Mouse (Mus musculus): Measurements from ENCODE around the gene Slc38a6.
A peak's percentile ranks its signal among the peaks of the same experiment; 100 is the strongest.

Gene Slc38a6

GRCm38 (mm10) chr12:73286287-73287092 is at the start of gene Slc38a6, which contains the start of gene Trmt5:
TSS of gene Slc38a6 (plus strand) at chr12:73286779.
TSS of gene Trmt5 (minus strand) at chr12:73286710.
- peak; percentile 94 to 95 for DNase-seq

- DNase-seq: peak in 1 of 2 experiments; percentile 8
Observed at GRCm38 (mm10) chr12:73241960-73242359, 44.6 kb upstream of the Slc38a6 start.

GRCm38 (mm10) chr12:73245687-73246086 is 40.9 kb upstream of the Slc38a6 start:
- no peak for DNase-seq

DNA sequence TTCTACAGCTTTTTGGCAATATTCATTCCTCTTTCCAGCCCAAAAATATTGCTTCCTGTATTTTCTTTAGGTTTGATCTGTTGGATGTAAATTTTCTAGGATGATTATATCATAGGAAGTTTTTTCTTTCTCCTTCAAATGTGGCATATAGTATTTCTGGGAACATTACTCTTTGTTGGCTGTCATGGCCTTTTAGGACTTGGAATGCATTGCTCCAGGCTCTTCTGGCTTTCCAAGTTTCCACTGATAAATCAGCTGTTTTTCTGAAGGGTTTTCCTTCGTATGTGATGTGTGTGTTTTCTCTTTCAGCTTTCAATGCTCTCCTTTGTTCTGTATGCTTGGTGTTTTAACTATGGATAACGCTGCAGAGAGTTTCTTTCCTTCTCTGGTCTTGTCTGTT is 31.6 kb upstream of the Slc38a6 start:
- no peak for DNase-seq

GRCm38 (mm10) chr12:73259269-73259668 is 27.3 kb upstream of the Slc38a6 start:
- no peak for DNase-seq

DNA sequence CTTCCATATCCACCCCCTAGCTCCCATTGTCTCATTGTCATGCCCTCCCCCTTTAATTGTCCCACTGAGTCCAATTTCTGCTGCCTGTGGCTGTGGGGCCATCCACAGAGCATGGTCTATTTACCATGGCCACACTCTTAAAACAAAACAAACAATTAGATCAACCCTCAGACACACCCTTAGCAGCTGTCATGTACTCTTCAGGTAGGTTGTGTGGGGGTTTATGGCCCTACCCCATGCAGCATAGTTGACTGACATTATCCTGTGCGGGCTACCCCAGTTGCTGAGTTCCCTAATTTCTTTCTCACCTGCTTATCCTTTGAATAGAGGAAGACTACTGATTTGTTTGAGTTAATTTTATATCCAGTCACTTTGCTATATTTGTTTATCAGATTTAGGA is 26.2 kb upstream of the Slc38a6 start:
- no peak for DNase-seq

DNA sequence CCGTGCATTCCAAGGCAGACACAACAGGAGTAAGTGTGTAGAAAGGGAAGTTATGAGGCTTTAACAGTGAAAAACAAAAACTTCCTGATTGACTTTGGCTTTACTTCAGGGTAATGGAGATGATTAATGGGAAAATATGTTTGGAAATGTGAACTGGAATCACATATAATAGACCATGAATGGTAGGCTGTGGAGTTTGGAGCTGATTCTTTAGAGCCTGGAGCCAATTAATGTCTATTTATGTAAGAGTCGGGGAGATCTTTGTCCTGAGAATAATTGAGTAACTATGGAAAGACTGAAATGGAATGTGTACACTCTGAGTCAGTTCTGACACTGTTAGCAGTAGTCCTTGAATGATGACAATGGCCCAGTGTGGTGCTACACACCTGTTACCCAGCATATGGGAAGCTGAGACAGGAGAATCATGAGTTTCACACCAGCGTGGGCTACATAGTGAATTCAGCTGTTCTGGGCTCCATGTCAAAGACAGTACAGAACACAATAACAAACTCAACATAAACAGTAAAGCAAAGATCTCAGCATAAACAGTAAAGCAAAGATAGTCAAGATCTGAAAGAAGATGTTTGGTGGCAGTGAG is 21.1 kb upstream of the Slc38a6 start:
- DNase-seq: no peak

GRCm38 (mm10) chr12:73266597-73266996 is 20.0 kb upstream of the Slc38a6 start:
- DNase-seq: no peak

GRCm38 (mm10) chr12:73268497-73268896 is 18.1 kb upstream of the Slc38a6 start:
- DNase-seq: peak; percentile 15 to 41

GRCm38 (mm10) chr12:73269531-73269930 is 17.0 kb upstream of the Slc38a6 start:
- no peak for DNase-seq

GRCm38 (mm10) chr12:73269933-73270332 is 16.6 kb upstream of the Slc38a6 start:
- DNase-seq: no peak

DNA sequence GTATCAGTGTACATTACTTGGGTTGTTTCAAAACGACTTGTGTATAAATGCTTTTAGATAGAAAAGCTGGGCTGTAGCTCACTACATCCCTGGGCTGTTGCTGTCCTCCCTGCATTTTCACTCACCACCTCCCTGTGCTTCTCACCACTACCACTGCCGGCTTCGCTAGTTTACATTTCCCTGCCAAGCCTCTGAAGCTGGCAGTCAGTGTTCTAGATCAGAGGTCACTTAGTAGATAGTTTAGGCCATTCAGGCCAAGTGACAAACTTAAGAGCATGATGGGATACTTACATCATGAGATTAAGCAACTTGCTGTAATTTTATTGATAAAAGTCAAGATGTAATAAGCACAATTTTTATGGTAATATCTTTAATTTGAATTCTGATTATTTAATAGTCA is 11.7 kb upstream of the Slc38a6 start:
- no peak for DNase-seq

- DNase-seq: no peak
Observed at GRCm38 (mm10) chr12:73287609-73288008, 1.0 kb downstream of the Slc38a6 start.

GRCm38 (mm10) chr12:73288626-73289025 is 2.0 kb downstream of the Slc38a6 start:
- DNase-seq: no peak

DNA sequence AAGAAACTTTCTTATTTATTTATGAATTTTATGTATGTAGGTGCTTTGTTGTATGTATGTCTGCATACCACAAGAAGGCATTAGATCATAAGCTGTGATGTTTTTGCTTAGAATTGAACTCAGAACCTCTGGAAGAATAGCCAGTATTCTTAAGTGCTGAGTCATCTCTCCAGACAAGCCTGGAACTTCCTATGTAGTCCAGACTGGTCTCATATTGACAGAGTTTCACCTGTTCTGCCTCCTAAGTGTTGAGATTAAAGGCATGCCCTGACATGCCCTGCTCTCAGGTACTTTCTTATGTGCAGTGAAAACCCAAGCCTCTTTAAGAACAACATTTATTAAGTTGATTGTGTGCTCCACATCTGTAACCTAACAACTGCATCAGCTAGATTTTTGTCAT is 8.3 kb downstream of the Slc38a6 start:
- DNase-seq: no peak

- no peak for DNase-seq
Observed at GRCm38 (mm10) chr12:73295505-73296140, 9.0 kb downstream of the Slc38a6 start.

DNA sequence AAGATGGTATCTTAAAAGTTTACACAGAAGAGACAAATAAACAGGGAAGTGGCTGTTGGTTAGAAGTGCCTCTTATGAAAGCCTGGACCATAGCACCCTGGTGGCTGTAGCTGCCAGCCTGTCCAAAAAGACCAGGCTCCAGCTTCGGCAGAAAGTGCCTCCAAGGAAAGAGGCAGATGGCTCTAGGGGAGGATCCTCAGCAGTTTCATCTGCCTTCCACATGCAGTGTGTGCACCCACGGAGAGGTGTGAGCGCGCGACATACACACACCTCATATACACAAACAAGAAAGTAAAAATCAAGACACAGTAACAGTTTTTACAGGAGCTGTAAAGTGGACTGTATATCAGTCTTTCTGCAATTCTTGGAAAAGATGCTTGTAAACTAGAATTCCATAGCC is 12.0 kb downstream of the Slc38a6 start:
- DNase-seq: no peak

DNA sequence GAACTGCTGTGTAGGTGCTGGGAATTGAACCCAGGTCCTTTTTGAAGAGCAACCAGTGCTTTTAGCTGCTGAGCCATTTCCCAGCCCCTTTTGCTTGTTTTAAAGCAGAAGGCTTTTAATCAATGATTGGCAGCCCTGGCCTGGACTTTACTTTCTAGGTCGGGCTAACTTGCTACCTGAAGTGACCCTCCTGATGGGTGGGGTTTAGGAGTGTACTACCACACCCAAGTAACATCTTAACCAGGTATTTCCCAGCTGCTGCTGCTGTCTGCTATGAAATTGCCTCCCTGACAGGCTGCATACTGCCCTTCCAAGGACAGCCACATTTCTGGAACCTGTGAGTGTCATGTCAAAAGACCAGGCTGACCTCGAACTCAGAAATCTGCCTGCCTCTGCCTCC is 14.0 kb downstream of the Slc38a6 start:
- DNase-seq: no peak

DNA sequence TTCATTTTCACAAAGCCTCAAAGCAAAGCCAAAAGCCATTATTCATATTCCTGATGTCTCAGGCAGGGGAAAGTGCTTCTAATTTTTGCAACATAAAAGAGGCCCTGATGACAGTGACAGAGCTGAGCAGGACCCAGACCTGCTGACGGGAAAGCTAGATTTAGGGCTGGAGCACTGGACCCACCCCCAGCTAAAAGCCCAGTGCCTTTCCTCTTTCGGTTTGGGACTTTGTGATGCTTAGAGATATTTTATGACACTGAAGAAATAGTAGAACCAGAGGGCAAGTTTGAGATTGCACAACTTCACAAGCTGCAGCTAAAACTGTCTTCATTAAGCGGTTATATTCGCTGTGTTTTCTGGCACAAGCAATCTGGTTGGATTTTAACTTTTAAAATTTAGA is 18.1 kb downstream of the Slc38a6 start:
- DNase-seq: no peak

- no peak for DNase-seq
Observed at GRCm38 (mm10) chr12:73307750-73308149, 21.2 kb downstream of the Slc38a6 start.

- no peak for DNase-seq
Observed at GRCm38 (mm10) chr12:73308711-73309110, 22.1 kb downstream of the Slc38a6 start.

- DNase-seq: no peak
Observed at GRCm38 (mm10) chr12:73317706-73318686, 31.4 kb downstream of the Slc38a6 start.

- no peak for DNase-seq
Observed at GRCm38 (mm10) chr12:73324180-73324586, 37.6 kb downstream of the Slc38a6 start.
